Mouse (Mus musculus) CD4-positive, CD25-positive, alpha-beta regulatory T cell, adult 4 months (primary cell): ENCODE data around the gene Trim67. TPM values are rescaled to one million over a fixed set of nuclear protein-coding genes. Genes with fewer than 3 reads are reported as not detected.

Experiments used
- ATAC-seq: one replicate; pipeline ENCODE4 v1.8.0; 2017
- polyA plus RNA-seq, 2 experiments: library from polyadenylated mRNA; unstranded; fragments of 100-300 nt; shearing (Covaris generic); gene quantifications; one replicate each; pipeline ENCODE4 v1.2.1; 2017

The Trim67 gene
- not detected for polyA plus RNA-seq

DNA sequence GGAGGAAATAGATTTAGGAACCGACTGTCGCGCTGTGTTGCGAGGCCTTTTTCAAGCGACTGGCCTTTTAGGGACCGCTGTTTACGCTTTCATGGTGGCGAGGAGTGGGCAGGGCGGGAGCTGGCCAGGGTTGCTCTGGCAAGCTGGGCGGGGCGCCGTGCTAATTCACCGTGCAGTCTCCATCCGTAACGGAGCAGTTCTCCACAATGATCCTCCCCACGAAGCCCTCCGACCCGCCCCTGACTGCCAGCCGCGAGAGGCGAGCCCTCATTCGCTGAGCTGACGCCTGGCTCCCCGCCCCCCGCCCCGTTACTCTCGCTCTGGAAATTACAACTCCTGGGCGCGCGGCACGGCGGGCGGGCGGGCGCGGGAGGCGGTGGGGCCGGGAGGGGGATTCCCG, at the start of gene Trim67:
Trim67 (plus strand) TSS at position 385 of the 400 bp plus-strand sequence.
- ATAC-seq: no peak

DNA sequence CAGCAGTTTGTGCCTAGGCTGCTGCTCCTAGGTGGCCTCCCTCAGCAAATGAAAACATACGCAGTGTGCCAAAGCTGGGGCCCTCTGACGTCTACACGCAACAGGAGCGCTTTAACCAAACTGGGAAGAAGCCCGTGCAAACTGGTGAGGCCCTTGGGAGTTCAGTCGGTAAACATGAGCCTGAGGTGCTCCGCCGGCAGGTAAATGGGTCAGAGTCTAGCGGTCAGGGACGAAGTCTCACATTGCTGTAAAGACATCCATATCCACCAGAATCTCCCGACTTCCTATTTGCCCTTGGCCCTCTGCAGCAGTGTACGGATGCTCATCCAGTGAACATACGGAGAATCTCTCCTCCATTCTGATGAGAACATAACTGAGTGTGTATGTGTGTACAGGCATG, 46.2 kb upstream of the Trim67 start:
- ATAC-seq: no peak

DNA sequence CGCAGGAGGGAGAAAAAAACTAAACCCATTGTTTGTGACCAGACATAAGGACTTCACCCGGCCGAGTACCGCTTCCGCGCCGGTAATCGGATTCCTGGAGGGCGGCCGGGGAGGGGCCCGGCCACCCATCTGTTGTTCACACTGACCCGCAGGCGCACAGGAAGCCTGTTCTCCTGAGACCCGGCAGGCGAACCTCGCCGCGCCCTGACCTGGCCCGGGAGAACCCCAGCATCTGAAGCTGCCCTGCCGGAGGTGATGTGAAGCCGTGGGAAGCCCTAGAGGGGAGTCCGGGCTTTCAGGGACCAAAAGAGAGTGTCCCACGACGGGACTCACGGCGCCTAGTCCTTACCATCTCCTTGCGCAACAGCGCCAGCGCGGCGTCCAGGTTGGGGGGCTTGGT, 41.7 kb upstream of the Trim67 start:
- ATAC-seq: peak; percentile 34

DNA sequence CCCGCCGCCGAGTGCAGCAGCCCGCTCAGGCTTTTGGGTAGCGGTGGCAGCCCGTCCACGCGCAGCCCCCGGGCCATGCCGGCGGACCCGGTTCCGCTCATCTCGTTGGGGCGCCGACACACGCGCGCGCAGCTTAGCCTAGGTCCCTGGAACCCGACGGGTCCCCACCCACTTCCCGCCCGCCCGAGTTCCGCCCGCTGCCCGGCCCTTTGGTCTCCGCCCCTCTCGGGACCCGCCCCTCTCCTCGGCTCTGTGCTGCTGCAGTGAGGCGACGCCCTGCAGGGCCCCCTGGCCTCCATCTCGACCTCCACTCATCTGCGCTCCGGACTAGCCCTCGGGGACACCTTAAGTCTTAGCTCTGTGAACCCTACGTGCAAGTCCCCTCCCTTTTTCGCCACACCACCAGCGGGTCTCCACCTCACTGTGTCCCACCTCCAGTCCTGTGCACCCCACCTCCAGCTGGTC, 41.2 kb upstream of the Trim67 start, which contains the start of gene Fam89a:
Fam89a (minus strand) TSS at position 124 of the 465 bp plus-strand sequence.
- ATAC-seq: peak; percentile 78

DNA sequence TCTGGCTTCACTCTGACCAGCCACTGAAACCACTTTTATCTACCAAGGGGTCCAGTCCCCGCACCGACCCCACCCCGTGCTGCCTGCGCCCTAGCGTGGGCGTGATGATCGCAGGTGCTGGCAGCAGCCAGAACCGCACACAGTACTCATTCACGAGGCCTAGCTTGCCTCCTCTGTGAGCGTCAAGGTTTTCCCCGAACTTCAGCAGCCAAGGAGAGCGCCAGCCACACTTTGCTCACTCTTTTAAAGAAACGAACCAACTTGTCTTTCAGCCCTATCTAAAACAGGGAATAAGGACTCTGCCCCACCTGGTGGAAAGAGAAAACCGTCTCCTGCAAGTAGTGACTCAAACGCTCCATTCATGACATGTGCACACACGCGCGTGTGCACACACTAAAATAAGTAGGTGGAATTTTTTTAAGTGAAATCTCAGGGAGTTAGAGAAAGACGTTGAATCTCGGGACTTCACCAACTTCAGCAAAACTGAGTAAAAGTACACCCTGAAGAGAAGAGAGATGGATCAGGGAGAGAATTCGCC, 40.5 kb upstream of the Trim67 start:
- ATAC-seq: peak; percentile 18

DNA sequence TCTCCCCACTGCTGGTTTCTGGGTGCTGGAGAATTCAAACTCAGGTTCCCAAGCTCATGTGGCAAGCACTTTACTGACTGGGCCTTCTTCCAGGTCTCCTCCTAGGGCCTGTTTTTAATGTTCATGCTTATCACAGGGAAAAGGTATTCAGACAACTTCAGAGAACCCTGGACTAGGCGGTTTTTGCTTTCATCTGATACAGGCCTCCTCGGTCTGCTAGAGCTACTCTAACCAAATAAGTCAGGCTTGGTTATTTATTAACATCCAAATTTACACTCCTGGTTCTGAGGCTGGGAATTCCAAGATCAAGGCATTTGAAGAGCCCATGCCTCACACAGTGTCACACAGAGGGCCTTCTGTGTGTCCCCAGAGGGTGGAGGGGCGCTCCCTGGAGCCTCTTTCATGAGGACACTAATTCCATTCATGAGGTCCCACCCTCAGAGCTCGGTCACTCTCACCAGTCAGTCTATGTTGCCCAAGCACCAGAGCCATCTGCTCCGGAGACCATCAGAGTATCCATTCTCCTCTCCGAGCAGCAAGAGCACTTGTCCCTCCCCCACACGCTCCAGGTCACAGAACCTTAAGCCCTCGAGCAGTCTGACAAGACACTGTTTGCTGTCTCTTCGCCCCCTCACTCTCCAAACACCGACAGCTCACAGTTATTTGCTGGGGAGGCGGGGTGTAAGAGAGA, 38.6 kb upstream of the Trim67 start:
- no peak for ATAC-seq

DNA sequence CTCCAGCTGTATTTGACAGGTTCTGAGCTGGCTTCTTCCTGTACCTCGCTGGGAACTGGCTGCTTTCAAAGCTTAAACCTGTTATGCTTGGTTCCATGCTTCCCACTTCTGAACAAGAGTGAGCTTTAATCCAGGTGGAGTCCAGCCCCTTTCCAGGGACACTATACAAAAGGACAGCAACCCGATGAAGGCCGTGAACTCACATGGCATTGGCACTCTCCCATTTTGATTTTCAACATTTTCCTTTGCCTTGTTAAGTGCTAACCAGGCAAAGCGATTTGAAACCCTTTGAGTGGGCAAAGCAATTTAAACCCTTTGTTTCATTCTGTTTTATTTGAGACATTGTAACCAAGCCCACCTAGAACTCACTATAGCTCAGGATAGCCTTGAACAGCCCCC, 38.1 kb upstream of the Trim67 start:
- ATAC-seq: no peak

DNA sequence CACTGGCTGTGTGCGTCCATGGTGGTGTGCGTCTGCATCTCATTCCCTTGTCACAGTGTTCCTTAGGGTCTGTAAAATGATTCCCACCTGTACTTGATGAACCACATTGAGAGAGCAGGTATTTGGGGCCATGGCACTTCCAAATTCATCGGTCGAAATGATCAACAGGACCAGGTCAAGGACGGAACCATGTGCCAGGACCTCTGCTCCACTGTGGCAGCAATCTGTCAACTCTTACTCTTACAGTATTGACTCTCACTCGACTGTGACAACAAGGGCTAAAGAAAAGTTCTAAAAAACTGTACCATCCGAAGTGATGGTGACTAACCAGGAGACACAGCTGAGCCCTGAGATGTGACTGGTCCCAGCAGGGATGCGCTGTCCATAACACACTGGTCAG, 37.4 kb upstream of the Trim67 start:
- ATAC-seq: no peak

DNA sequence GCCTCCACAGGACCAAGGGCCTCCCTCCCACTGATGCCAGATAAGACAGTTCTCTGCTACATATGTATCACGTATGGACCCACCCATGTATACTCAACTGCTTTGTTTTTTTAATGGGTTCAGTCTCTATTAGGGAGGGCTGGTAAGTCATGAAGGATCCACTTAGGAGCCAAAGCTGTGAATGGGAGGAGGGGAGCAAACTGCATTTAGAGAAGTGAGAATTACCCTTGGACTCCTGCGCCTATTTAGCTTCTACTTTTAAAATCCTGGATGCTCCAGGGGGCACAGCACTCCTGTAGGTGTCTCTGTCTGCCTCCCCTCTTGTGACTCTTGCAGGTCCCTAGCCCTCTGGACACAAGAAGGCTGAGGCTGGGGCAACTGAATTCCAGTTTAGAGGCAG, 36.7 kb upstream of the Trim67 start:
- ATAC-seq: no peak

DNA sequence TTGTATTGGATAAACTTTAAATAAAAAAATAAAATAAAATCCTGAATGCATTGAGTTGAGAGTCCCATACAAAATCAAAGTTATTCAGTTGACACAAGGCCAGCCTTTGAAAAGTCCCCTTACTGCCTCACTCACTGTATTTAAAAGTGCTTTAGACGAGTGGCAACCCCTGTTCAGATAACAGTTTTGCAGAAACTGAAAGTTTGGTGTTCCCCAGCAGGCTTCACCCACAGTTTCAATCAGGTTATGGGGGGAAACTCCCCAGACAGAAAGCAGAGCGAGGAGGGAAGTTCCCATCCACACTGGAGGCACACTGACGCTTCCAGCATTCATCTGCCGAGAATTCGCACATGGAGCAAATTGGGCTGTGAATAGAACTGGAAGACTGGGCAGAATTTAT, 36.3 kb upstream of the Trim67 start:
- peak; percentile 71 for ATAC-seq

DNA sequence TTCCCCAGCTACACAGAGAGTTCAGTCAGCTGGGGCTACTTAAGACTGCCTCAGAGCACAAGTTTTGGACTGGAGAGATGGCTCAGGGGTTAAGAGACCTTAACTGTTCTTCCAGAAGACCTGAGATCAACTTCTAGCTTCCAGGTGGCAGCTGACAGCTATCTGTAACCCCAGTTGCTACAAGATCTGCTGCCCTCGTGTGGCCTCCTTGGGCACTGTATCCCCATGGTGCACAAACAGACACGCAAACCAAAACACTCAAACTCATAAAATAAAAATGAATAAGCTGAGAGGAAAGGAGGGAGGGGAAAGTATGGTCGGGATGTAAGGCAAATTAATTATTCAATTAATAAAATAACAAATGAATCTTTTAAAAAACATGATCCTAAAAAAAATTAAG, 34.3 kb upstream of the Trim67 start:
- no peak for ATAC-seq

DNA sequence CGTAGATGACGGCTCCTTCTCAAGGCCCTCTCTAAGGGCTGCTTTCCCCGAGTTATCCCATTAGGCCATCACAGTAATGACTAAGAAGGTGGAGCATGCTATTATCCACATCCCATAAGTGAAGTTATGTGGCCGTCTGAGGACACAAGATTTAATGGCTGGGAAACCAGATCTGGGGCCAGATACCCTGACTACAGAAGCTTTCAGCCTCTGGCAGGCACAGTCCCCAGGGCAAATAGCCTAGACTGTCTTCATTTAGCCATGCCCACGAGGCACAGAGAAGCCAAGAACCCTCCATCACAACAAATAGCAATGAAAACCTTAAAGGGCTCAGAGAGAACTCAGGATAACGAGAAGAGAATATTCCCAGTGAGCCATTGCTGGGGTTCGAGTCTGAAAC, 29.8 kb upstream of the Trim67 start:
- no peak for ATAC-seq

DNA sequence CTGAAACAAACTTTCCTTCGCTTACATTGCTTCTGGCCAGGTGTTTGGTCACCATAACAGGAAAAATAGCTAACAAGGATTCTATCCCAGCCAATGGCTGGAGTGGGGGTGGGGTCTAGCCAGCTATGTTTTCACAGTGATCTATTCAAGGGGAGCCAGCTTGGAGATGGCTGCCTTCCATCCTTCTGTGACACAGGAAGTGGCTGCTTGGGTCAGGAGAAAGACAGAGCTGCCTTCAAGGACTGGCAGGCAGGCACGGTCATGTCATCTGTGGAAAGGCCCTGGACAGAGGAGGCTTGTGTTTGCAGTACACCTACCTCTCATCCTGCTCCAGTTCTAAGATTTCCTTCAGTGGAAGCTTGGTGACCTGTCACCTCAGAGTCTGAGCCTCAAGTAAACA, 20.5 kb upstream of the Trim67 start:
- no peak for ATAC-seq

DNA sequence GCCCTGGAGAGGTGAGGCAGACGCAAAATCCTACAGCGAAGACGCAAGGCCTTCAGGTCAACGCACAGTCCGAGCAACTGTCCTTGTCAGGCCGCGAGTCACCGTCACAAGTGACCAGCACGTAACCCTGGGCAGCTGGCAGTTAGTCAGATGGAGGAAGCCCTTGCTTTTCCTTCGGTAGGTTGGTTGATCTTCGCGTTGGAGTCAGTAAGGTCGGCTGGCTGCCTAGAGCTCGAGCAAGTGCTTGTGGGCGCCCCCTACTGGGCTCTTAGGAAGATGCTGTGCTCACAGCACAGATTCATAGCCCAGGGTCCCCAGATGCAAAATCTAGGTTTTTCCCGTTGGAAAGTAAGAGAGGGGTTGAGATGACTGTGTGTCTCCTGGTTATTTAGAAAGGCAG, 17.2 kb upstream of the Trim67 start:
- ATAC-seq: peak; percentile 49

DNA sequence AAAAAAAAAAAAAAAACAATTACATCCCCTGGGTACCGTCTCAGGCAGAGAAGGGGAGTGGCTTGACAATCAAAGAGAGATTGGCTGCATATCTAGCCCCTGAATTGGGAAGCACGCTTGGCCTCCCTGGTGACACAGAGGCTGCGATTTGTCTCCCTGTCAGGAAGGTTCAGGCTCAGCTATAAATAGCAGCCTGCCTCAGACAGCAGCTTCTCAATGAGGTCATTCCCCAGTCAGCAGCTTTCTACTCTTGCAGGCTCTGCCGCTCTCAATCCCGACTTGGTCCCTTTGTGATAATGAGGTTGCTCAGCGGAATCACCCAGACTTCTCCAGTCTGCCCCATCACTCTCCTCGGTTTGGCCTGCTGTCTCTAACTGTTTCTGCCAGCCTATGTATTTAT, 12.7 kb upstream of the Trim67 start:
- no peak for ATAC-seq

DNA sequence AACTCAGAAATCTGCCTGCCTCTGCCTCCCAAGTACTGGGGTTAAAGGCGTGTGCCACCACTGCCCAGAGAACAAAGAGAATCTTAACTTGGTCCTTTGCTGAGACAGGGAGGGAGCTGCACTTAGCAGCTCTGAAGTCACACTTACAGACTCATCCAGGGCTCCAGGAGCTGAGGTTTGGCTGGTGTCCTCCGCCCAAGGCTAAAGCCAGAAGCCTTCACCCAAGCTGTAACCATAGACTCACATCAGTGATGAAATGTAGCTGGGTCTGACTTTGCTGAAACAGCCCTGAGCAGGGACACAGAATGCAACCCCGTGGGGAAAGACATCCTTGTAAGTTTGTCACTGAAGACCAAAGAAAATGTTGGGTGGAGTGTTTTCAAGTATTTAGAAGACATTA, 10.5 kb upstream of the Trim67 start:
- no peak for ATAC-seq

DNA sequence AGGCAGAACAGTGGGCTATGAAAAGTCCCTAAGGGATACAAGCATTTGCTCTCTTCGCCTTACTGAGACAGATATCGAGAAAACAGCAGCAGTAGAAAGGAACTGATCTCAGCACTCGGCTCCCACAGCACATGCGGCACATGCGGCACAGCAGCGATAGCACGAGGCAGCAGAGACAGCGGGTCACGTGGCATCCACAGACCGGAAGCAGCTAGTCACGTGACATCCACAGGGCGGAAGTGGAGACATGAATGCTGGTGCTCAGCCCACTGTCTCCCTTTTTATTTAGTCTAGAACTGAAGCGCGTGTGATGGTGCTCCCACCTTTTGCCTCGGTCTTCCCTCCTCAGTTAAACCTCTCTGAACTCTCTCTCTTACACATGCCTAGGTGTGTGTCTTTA, 9.7 kb upstream of the Trim67 start:
- no peak for ATAC-seq

DNA sequence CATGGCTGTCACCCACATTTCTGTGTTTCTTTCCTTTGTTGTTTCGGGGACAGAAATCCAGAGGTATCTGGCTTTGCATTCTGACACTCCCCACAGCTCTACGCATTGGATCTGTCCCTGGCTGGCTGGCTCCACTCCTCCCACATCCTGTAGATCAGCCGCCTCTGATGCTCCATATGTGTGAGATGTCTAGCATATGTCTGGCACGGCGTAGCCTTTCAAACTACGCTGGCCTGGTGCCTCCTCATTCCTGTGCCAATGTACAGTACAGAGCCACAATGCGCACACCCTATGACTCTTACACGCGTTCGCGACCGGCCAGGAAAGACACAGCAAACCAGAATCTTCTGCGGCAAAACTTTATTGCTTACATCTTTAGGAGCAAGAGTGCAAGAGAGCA, 8.3 kb upstream of the Trim67 start:
- ATAC-seq: no peak

DNA sequence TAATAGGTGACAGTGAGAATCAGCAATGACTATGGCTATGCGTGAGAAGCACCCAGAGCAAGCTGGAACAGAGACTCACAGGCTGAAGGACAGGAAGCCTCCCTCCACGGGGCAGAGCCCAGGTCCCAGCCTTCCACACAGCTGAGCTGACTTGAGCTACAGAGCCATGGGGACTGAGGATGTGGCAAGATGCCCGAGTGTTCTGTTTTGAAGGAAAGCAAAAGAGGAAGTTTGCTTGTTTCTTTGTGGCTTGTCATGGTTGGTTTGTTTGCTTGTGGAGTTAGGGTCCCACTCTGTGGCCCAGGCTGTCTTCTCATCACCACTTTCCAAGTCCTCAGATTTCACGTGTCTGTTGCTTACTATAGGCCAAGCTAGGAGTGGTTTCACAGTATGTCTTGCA, 2.2 kb upstream of the Trim67 start:
- no peak for ATAC-seq

DNA sequence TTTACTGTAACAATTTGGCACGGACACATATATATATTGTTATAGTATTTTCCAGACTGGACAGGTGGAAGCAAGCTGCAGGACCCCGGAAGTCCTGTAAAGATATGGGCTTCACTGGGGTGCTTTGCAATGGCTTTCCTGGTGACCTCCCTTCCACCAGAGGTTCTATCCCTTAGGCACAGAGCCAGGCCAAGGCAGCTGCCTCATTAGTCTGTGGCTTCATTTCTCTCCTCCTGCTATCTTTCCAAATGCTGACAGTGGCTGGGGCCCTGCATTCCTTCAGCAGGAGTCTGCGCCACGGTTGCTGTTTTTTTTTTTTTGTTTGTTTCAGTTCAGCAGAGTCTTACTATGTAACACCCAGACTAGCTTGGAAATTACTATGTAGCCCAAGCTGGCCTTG, 1.1 kb upstream of the Trim67 start:
- ATAC-seq: no peak

DNA sequence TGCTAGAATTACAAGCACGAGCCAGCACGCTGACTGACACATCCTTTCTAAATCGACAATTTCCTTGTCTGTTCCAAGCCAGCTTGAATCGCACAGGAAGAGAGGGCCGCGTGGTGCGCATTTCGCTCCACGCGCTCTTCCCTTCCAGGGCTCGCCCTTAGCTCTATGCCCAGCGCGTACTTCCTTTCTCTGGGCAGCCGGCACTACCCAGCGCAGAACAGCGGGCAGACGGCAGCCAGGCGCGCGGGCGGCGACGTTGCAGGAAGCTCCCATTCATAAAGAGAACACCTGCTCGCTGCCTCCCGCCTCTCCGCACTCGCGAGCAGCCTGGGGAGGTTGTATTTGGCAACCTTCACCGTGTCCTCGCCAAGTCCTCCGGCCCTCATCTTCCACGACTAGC, 706 bp upstream of the Trim67 start:
- ATAC-seq: no peak

DNA sequence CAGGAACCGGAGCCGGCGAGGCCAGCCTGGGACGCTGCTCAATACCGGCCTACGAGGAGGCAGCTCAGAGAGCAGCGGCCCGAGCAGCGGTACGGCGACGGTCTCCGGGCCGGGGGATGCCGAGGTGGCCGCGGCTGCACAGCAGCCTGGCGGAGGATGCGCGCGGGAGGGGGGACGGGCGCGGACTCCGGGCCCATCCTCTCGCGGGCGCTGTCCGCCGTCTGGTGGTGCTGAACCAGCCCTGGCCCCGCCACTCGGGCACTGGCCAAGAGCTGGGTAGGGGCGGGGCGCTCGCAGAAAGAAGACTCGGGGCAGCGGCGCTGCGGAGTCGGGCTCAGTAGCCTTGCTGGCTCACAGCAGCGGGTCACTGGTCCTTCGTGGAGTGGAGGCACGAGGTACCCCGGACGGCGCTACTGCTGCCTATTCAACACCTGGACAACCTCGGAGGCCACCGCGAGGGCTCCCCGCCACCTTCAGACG, 320 bp downstream of the Trim67 start:
- peak; percentile 49 for ATAC-seq

DNA sequence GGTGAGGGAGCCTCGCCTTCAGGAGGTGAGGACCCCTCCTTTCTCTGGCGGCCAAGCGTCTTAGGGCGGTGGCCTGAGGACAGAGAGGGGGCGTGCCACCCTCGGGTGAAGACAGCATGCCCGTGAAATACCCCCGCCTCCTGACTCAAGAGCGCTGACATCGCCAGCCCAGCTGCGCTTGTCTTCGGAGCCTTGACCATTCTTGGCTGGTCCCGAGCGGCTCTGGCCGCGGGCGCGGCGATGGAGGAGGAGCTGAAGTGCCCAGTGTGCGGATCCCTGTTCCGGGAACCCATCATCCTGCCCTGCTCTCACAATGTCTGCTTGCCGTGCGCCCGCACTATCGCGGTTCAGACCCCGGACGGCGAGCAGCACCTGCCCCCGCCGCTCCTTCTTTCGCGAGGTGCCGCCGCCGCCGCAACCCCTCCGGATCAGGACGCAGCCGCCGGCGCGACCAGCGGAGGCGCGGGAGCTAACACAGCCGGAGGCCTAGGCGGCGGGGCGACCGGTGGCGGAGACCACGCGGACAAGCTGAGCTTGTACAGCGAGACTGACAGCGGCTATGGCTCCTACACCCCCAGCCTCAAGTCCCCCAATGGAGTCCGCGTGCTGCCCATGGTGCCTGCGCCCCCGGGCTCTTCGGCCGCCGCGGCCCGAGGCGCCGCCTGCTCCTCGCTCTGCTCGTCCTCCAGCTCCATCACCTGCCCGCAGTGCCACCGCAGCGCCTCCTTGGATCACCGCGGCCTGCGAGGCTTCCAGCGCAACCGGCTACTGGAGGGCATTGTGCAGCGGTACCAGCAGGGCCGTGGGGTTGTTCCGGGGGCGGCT, 981 bp downstream of the Trim67 start:
- ATAC-seq: no peak

DNA sequence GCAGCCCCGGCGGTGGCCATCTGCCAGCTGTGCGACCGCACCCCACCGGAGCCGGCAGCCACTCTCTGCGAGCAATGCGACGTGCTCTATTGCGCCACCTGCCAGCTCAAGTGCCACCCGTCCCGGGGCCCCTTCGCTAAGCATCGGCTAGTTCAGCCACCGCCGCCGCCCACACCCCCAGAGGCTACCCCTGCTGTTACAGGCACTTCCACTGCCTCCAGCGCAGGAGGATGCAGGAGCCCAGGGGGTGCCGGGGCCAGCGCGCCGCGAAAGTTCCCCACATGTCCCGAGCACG, 1.5 kb downstream of the Trim67 start:
- ATAC-seq: no peak
